Mouse (Mus musculus) liver, embryonic 14.5 days (tissue): ENCODE results near the gene Pitpna.

ENCODE experiments used
- CTCF ChIP-seq: IDR thresholded peaks from 2 replicates; pipeline ENCODE4 v1.5.1; 2016; ENCODE audit warnings: antibody characterized with exemption, low read depth, control low read depth
- EP300 ChIP-seq: IDR thresholded peaks from 2 replicates; pipeline ENCODE4 v1.6.1; 2016; ENCODE audit warnings: antibody characterized with exemption, low read depth

DNA sequence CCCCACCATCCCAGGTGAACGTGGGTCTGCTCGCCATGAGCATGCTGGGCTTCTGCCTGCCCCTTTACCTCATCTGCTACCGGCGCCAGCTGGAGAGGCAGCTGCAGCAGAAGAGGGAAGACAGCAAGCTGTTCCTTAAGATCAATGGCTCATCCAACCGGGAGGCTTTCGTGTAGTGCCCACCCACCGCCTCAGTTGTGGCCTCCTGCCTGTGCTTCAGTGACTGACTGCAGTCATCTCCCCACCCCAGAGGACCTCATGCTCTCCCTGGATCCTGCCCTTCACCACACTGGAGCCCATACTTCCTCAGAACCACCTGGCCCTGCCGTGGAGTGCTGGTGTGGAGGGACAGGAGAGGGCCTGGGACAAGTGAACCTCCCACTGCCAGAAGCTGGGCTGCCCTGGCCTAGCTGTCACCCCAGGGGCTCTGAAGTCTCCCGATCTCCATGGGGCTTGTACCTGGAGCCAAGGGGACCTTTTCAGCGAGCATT, 15.6 kb upstream of the Pitpna start:
- no peak for TF ChIP-seq CTCF
- TF ChIP-seq EP300: no peak
